Mouse (Mus musculus) mature B cell (primary cell): Measurements from ENCODE around the gene Bcas3.

ENCODE experiments used
- in situ Hi-C: fragments of 300-500 bp; cut with MboI; formaldehyde crosslinking; loops from 2 replicates; pipeline ENCODE4 v1.14.3; 2019

The Bcas3 gene

GRCm38 (mm10) chr11:85667741-85668140, 314.8 kb downstream of the Bcas3 start:
- in situ Hi-C loops, result no loop called here

- in situ Hi-C loops, result no loop called here
Observed at GRCm38 (mm10) chr11:85672881-85673475, 320.0 kb downstream of the Bcas3 start.

DNA sequence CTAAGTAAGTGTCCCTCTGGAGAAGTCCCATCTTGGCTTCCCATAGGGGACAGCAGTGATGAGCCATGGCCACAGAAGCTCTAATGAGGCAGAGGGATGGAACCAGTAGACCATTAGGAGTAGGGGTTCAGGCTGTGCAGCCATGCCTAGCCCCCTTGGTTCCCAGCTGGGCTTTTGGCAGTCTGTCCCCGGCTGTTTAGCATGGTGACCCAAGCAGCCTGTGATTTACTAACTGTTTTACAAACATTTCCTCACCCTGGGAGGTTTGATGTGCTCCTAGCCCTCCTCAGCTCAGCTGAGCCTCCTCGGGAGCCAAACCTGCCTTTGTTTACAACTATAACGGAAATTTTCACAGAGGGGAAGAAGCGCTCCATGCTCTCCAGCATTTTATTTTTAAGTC, 322.3 kb downstream of the Bcas3 start:
- in situ Hi-C loops, result no loop called here

- in situ Hi-C loops, result no loop called here
Observed at GRCm38 (mm10) chr11:85676357-85677004, 323.5 kb downstream of the Bcas3 start.

DNA sequence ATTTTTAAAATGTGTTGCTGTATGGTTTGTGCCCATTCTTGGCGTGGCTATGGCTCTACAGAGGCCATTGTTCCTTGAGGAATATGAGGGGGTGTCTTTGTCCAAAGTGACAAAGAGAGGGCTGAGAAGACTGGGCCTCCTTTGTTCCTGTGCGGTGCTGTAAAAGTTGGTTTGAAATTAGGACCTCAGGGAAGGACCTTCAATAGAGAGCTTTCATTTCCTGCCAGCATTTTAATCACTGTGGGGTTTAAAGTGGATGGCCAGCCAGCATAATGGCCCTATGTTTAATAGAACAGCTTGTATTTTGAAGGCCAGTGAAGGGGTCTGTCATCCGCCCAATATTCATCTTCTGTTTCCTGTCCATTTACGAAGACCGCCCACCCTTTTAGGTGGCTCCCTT, 325.7 kb downstream of the Bcas3 start:
- in situ Hi-C loops, result no loop called here

GRCm38 (mm10) chr11:85681580-85682419, 328.8 kb downstream of the Bcas3 start:
- in situ Hi-C loops, result no loop called here

- in situ Hi-C loops, result no loop called here
Observed at GRCm38 (mm10) chr11:85684981-85685380, 332.0 kb downstream of the Bcas3 start.

DNA sequence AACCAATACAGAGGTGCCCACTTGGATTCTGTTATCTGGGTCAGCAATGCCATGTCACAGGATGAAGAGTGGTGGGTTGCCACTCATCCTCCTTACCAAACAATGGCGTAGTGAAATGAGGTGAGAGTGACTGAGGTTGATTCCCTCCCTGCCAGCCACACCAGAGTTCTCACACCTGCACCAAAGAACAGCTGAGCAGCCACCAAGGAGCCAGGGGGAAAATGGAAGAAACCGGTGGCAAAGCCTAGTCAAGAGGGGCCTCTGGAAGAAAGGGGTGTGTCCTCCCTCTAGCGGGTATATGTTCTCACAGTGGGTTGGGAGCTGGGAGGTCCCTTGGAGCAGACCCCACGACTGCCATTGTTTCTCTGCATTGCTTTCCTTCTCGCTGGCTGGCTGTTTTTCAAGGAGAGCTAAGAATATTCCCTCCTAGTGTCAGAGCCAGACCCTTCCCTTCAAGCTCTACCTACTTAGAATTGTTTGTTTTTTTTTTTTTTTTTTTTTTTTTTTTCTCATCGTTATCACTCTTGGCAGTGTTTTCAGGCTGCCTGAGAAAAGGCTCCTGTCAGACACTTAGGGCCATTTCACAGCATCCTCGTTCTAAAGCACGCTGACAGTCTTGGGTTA, 335.0 kb downstream of the Bcas3 start:
- in situ Hi-C loops, result no loop called here

DNA sequence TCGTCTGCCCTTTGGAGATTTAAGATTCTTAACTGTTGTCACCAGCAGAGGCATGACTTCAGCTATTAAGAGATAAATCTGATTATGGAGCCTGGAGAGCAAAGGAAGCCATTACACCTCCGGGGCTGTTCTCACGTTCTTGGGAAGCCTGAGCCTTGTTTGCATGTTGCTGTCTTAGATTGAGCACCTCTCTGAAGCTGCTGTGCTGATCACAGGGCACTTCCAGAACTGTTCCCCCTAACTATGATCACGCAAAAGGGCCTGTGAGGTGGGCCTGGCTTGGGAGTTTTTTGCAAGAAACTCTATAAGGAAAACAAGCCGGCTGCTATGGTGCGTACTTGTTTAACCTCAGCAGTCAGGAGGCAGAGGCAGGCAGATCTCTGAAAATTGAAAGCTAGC, 335.5 kb downstream of the Bcas3 start:
- in situ Hi-C loops, result no loop called here

GRCm38 (mm10) chr11:85689226-85689625, 336.3 kb downstream of the Bcas3 start:
- in situ Hi-C loops, result no loop called here

DNA sequence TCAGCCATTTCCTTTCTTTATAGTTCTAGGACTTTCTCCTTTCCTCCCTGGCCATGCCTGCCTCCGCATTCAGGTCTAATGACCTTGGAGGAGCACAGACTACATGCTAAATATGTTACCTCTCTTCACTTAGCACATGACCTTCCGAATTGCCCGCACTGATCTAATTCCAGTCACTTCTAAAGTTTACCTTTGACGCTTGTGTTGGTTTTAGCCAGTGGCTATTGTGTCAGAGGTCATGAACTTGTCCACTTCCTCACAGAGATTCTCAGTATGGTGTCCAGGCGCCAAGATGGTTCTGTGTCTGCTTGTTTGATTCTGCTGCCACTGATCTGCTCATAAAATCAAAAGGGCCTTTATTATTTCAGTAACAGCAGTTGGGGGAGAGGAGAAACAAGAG, 338.3 kb downstream of the Bcas3 start:
- in situ Hi-C loops, result no loop called here

DNA sequence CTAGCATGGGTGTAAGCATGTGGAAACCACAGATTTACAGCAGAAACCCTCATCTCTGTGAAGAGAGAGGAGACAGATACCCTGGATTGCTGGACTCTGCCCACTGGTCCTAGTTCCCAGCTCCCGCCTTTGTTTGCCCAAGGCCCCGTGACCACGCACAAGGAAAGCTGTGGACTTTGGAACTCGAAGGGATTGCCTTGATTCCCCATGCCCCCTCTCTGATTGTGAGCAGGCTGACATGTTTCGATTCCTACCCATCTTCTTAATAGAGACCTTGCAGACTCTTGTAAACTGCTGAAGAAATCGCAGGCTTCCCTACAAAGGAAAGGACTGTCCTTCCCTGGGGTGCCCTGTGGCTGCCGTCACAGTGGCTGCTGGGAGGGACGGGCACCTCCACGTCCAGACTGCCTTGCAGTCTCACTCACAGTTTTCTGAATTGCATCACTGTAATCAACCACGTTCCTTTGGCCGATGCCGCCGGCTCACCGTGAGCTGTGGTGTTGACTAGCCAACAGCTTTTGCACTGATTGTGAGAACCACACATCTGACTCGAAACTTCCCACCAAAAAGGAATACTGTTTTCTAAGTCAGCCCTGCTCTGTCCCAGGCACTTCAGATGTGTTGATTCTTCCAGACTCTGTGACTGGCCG, 342.8 kb downstream of the Bcas3 start:
- in situ Hi-C loops, result no loop called here

DNA sequence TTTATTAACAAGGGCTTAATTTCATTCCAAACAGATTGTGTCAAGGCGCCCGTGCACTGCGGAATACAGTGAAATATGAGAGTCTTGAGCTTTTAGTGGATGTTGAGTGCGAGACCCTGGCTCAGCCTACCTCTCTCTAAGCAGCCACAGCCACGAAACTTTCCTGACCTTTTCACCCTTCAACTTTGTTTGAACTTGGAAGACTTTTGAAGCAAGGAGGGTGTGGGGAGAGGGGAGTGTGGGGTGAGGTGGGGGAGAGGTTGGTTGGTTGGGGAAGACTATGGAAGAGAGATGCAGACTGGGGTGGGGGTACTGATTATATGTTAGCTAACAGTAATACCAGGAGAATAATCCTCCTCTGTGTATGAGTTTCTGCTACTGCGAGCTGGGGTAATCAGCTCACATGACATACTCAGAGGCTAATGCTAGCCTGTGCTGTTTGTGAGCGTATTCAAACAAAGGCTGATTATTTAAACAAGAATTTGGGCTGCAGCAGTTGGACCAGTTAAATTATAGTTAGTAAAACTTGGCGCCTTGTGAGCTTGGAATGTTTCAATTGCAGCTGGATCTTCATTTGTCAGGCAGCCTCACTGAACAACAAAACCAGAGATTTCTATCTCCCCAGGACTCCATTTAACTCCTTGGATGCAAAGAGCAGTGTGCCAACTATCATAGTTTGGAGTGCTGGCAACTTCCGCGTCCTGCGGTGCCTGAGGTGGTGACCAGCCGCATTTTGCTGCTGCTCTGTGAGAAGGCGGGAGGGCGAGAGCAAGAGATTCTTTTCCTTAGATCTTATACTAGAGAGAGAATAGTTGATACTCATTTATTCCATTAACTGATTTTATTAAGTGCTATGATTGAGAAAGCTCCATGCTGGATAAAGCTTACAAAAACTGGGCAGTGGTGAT, 343.8 kb downstream of the Bcas3 start:
- in situ Hi-C loops, result no loop called here

DNA sequence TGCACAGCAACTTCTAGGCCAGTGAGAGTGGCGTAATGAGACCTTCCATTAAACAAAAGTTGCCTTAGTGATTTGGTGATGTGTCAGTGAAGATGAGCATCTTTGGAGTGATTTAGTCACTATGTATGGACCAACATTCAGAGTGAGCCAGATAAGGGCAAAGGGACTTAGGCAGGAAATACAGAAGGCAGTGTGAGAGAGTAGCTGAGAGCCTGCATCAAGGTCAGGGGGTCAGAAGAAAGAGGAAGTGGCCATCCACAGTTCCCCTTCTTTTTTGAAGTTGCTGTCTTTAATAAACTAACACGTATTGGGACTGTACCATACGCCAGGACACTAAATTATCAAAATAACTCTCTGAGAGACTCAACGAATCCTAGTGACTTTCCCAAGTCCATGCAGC, 344.5 kb downstream of the Bcas3 start:
- in situ Hi-C loops, result no loop called here

DNA sequence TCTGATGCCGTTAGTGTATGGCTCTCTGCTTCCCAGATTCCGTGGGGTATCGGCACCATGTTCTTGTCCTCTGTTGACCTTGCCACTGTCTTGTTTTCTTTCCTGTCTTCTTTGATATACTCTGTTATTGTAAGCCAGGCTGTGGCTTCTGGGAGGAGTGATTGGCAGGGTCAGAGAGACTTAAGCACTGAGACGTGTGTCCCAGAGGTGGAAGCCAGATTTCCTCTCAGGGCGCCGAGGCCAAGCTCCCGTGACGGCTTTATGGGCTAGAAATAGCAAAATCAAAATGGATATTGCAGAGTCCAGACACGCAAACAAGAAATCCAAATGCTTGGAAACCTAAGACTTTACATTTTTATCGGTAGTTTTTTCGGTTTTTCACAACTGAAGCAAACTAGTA, 345.3 kb downstream of the Bcas3 start:
- in situ Hi-C loops, result no loop called here

- in situ Hi-C loops, result no loop called here
Observed at GRCm38 (mm10) chr11:85704062-85704748, 351.2 kb downstream of the Bcas3 start.

- in situ Hi-C loops, result no loop called here
Observed at GRCm38 (mm10) chr11:85706630-85707029, 353.7 kb downstream of the Bcas3 start.

- in situ Hi-C loops, result no loop called here
Observed at GRCm38 (mm10) chr11:85707496-85707895, 354.5 kb downstream of the Bcas3 start.

- in situ Hi-C loops, result no loop called here
Observed at GRCm38 (mm10) chr11:85709147-85709546, 356.2 kb downstream of the Bcas3 start.

DNA sequence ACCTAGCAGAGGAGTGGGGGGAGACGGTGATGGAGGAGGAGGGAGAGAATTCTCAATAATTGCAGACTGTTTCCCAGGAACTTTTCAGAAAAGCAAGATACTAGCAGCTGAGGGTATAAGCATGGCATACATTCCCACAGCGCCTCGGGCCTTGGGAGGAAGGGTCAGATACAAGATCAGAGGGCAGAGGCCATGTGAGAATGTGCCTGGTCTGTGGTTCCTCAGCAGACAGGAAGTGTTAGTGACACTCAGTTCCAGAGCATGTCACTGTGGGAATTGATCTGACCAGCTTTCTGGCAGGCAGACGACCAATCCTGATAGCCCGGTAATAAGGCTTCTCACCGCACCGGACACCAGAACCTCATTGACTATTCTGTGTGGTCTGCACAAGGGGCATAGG, 357.2 kb downstream of the Bcas3 start:
- in situ Hi-C loops, result no loop called here
